8 mouse cellular contexts compared by ENCODE assay signal in the genomic region with DNA sequence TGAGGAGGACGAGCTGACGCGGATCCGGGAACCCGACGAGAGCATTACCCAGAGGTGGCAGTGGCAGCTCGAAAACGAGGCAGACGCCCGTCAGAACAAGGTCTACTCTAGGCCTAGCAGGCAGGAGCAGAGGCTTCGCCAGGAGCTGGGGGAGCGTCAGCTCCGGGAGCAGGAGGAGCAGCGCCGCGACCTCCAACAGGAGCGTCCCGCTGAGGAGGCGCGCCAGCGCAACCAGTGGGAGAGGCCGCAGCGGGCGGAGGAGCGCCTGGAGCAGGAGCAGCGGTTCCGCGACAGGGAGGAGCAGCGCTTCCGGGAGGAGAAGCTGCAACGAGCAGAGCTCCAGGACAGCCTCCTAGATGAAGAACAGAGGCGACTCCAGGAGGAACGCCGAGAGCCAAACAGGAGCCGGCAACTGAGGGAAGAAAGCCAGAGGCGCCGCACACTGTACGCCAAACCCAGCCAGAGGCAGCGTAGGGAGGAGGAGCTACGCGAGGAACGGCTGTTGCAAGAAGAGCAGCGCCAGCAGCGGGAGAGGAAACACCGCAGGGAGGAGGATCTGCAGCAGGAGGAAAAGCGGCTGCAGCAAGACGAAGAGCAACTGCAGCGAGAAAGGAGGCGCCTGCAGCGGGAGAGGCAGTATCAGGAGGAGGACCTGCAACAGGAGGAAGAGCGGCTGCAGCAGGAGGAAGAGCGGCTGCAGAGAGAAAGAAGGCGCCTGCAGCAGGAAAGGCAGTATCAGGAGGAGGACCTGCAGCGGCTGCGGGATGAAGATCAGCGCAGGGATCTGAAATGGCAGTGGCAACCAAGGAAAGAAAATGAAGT. TPM values are rescaled to one million over a fixed set of nuclear protein-coding genes. Genes with fewer than 3 reads are reported as not detected.
DNase-seq lines count a peak whose midpoint lies in the region; ATAC-seq and TF ChIP-seq lines count a peak whose summit lies in the region.

No protein-coding gene starts in this region.

- H3K36me3 ChIP-seq in hindbrain, postnatal 0 days (ENCODE audit: insufficient read depth, low read length), result no peaks in the 10 kb centered on the region

- TF ChIP-seq CTCF in hindbrain, postnatal 0 days (IDR thresholded peaks at IDR 0.05; ENCODE audit: low read depth), result no peak
- TF ChIP-seq CTCF in left cerebral cortex, adult 2 months (IDR thresholded peaks at IDR 0.05), result no peak

- peak; percentile 76 for ATAC-seq in common myeloid progenitor, adult 5-6 weeks (replicated peaks; ENCODE audit: low read depth, poor library complexity, severe bottlenecking)
- ATAC-seq in hindbrain, postnatal 0 days, result peak; percentile 87

- intact Hi-C loops in gastrocnemius, postnatal 14 days (cut with DNase I; ENCODE audit: low total_unique reads), result no loop called here
- intact Hi-C loops in left cerebral cortex, adult 2 months (cut with DNase I), result no loop called here

- H3K9ac ChIP-seq in hindbrain, postnatal 0 days (replicated peaks; ENCODE audit: low read length), result peak overlapping the region; percentile 46

- 0 out of 2 replicates have a peak, but pooled peaks cover 4% of the 10 kb centered on the region for H3K4me1 ChIP-seq in hindbrain, postnatal 0 days (ENCODE audit: insufficient read depth, low read length)

- H3K27me3 ChIP-seq in hindbrain, postnatal 0 days (ENCODE audit: insufficient read depth, low read length), result peaks cover 22% of the 10 kb centered on the region

- WGBS in hindbrain, postnatal 0 days, result under 1% methylated on average over 55 of the region's 56 CpGs

- H3K4me3 ChIP-seq in hindbrain, postnatal 0 days (ENCODE audit: low read length), result peak overlapping the region; percentile 51
- peak overlapping the region; percentile 52 for H3K4me3 ChIP-seq in left cerebral cortex, adult 2 months

- peak overlapping the region; percentile 92 for H3K4me2 ChIP-seq in hindbrain, postnatal 0 days (ENCODE audit: low read depth, low read length)

- H3K9me3 ChIP-seq in hindbrain, postnatal 0 days (ENCODE audit: low read length), result no peaks in the 10 kb centered on the region

- H3K27ac ChIP-seq in hindbrain, postnatal 0 days, result peak overlapping the region; percentile 72
- H3K27ac ChIP-seq in left cerebral cortex, adult 2 months, result peak overlapping the region; percentile 64

- DNase-seq in WW6 (ENCODE audit: low read depth, low spot score), result peak; percentile 58
- DNase-seq in gastrocnemius, postnatal 14 days, result peak; percentile 52
- DNase-seq in hindbrain, postnatal 0 days (ENCODE audit: low spot score), result peak; percentile 85
- DNase-seq in left cerebral cortex, adult 2 months (ENCODE audit: extremely low spot score in 1 of 2, low spot score in 2 of 2), result peak; percentile 65 to 67
- peak; percentile 76 to 86 for DNase-seq in lung, postnatal 4 days
- peak; percentile 49 for DNase-seq in retina, postnatal 7 days (ENCODE audit: low read depth, low spot score)
- no peak for DNase-seq in adipocyte (ENCODE audit: low spot score)

RNA-seq across cellular contexts. Expression of a gene that starts 2.4 kb away (rescaled TPM):
- 0.19 TPM in 1 of 2 replicates, not detected in the other for total RNA-seq in common myeloid progenitor, adult 5-6 weeks (2017)
- under 1 TPM in 1 of 2 experiments, not detected in 1; 0.07 TPM for total RNA-seq in gastrocnemius, postnatal 14 days (2021)
- total RNA-seq in hindbrain, postnatal 0 days (2014; rRNA removed), result 0.11 and 0.21 TPM in 2 replicates
- polyA plus RNA-seq in hindbrain, postnatal 0 days (2015; fragmentation: Nextera tagmentation; extraction: Ambion mirVana), result 2.0 and 2.5 TPM in 2 replicates
- total RNA-seq in left cerebral cortex, adult 2 months (2021), result 1 to 10 TPM; 2.5 to 2.6 TPM

RNA-seq across cellular contexts. Expression of a gene that starts 24.0 kb away (rescaled TPM):
- total RNA-seq in common myeloid progenitor, adult 5-6 weeks (2017), result not detected in 2 replicates
- not detected for total RNA-seq in gastrocnemius, postnatal 14 days (2021)
- total RNA-seq in hindbrain, postnatal 0 days (2014; rRNA removed), result not detected in 2 replicates
- not detected in 2 replicates for polyA plus RNA-seq in hindbrain, postnatal 0 days (2015; fragmentation: Nextera tagmentation; extraction: Ambion mirVana)
- total RNA-seq in left cerebral cortex, adult 2 months (2021), result not detected

RNA-seq across cellular contexts. Expression of a gene that starts 51.1 kb away (rescaled TPM):
- not detected in 2 replicates for total RNA-seq in common myeloid progenitor, adult 5-6 weeks (2017)
- not detected for total RNA-seq in gastrocnemius, postnatal 14 days (2021)
- 0.05 TPM in 1 of 2 replicates, not detected in the other for total RNA-seq in hindbrain, postnatal 0 days (2014; rRNA removed)
- not detected in 2 replicates for polyA plus RNA-seq in hindbrain, postnatal 0 days (2015; fragmentation: Nextera tagmentation; extraction: Ambion mirVana)
- not detected for total RNA-seq in left cerebral cortex, adult 2 months (2021)
